8 mouse cellular contexts compared by ENCODE assay signal in genomic region chr11:51265326-51265725, GRCm38 (mm10). TPM values are rescaled to one million over a fixed set of nuclear protein-coding genes. Genes with fewer than 3 reads are reported as not detected.
A peak's percentile ranks its signal among the peaks of the same experiment; 100 is the strongest.
DNase-seq lines count a peak whose midpoint lies in the region; ATAC-seq and TF ChIP-seq lines count a peak whose summit lies in the region.

No protein-coding gene starts in this region.

- peaks cover 4% of the 10 kb centered on the region for H3K4me1 ChIP-seq in testis, adult 2 months (ENCODE audit: control insufficient read depth, insufficient read depth, low read length)
- peaks cover 25% of the 10 kb centered on the region for H3K4me1 ChIP-seq in heart, embryonic 16.5 days (ENCODE audit: control insufficient read depth, insufficient read depth, low read length)
- peaks cover 22% of the 10 kb centered on the region for H3K4me1 ChIP-seq in limb, embryonic 14.5 days (ENCODE audit: control insufficient read depth, insufficient read depth, low read length)

- no peak overlapping the region for H3K27ac ChIP-seq in testis, adult 2 months (ENCODE audit: control insufficient read depth, insufficient read depth, low read depth, low read length)
- H3K27ac ChIP-seq in heart, embryonic 16.5 days (ENCODE audit: low read length): no peak overlapping the region
- no peak overlapping the region for H3K27ac ChIP-seq in limb, embryonic 14.5 days (replicated peaks; ENCODE audit: low read depth, low read length)

- H3K36me3 ChIP-seq in testis, adult 2 months (ENCODE audit: control insufficient read depth, insufficient read depth, low read length): peaks cover 1% of the 10 kb centered on the region; the same call in 1 of the 2 replicates
- peaks cover under 1% of the 10 kb centered on the region for H3K36me3 ChIP-seq in heart, embryonic 16.5 days (ENCODE audit: control insufficient read depth, insufficient read depth)
- peaks cover 25% of the 10 kb centered on the region for H3K36me3 ChIP-seq in limb, embryonic 14.5 days (ENCODE audit: control insufficient read depth, insufficient read depth, low read length)
- peaks cover 21% of the 10 kb centered on the region for H3K36me3 ChIP-seq in myocyte (ENCODE audit: control insufficient read depth, insufficient read depth)

- H3K79me2 ChIP-seq in myocyte (ENCODE audit: control insufficient read depth, insufficient read depth): peaks cover 70% of the 10 kb centered on the region

- peak overlapping the region; percentile 90 for H3K4me2 ChIP-seq in heart, embryonic 16.5 days (ENCODE audit: low read depth, low read length)
- peak overlapping the region; percentile 76; the same call in 1 of the 2 replicates for H3K4me2 ChIP-seq in limb, embryonic 14.5 days (replicated peaks; ENCODE audit: low read depth, low read length, severe bottlenecking)
- H3K4me2 ChIP-seq in myocyte (ENCODE audit: low read depth): peak overlapping the region; percentile 96

- peak overlapping the region; percentile 68; the same call in 1 of the 2 replicates for H3K4me3 ChIP-seq in testis, adult 2 months (ENCODE audit: control insufficient read depth, low read depth, low read length)
- peak overlapping the region; percentile 83; the same call in 1 of the 2 replicates for H3K4me3 ChIP-seq in heart, embryonic 16.5 days (ENCODE audit: low read length)
- peak overlapping the region; percentile 90; the same call in 1 of the 2 replicates for H3K4me3 ChIP-seq in limb, embryonic 14.5 days (replicated peaks; ENCODE audit: low read length)
- H3K4me3 ChIP-seq in myocyte: peak overlapping the region; percentile 90

- H3K9ac ChIP-seq in heart, embryonic 16.5 days (ENCODE audit: low read length): no peak overlapping the region; the same call in 1 of the 2 replicates
- no peak overlapping the region for H3K9ac ChIP-seq in limb, embryonic 14.5 days (ENCODE audit: low read depth, low read length, severe bottlenecking)

- no peak for DNase-seq in testis, postnatal 10 days (ENCODE audit: low spot score)
- DNase-seq in embryo, embryonic 11 days: peak; percentile 53
- DNase-seq in limb, embryonic 14.5 days (ENCODE audit: low spot score): peak; percentile 52
- no peak for DNase-seq in right cerebral cortex, postnatal 14 days
- DNase-seq in ovary, adult 18-20 months (ENCODE audit: low spot score): no peak

- ATAC-seq in heart, embryonic 16.5 days (replicated peaks; ENCODE audit: extremely low read depth, insufficient read depth, low FRiP score): no peak
- ATAC-seq in limb, embryonic 14.5 days (ENCODE audit: low FRiP score, low read depth): no peak

- no peak overlapping the region for H3ac ChIP-seq in myocyte (ENCODE audit: control insufficient read depth, insufficient read length)

- peak; percentile 11; the same call in 1 of the 2 replicates for TF ChIP-seq CTCF in testis, adult 2 months (IDR thresholded peaks at IDR 0.05; ENCODE audit: control insufficient read depth, insufficient read depth, insufficient replicate concordance, low read depth, low read length)

- H3K9me3 ChIP-seq in heart, embryonic 16.5 days (replicated peaks; ENCODE audit: control insufficient read depth, low read length): no peaks in the 10 kb centered on the region
- no peaks in the 10 kb centered on the region for H3K9me3 ChIP-seq in limb, embryonic 14.5 days (ENCODE audit: control insufficient read depth, low read length)

- no peaks in the 10 kb centered on the region for H3K27me3 ChIP-seq in testis, adult 2 months (ENCODE audit: control insufficient read depth, insufficient read depth, low read length)
- H3K27me3 ChIP-seq in heart, embryonic 16.5 days (ENCODE audit: control insufficient read depth, insufficient read depth, low read length): no peaks in the 10 kb centered on the region
- no peaks in the 10 kb centered on the region for H3K27me3 ChIP-seq in limb, embryonic 14.5 days (ENCODE audit: control insufficient read depth, insufficient read depth, low read length)
- H3K27me3 ChIP-seq in myocyte (ENCODE audit: control insufficient read depth, insufficient read depth, insufficient read length): no peaks in the 10 kb centered on the region

- no peak for TF ChIP-seq POLR2A in testis, adult 2 months (IDR thresholded peaks at IDR 0.05; ENCODE audit: control insufficient read depth, low read depth, low read length)
- TF ChIP-seq POLR2A in limb, embryonic 14.5 days (IDR thresholded peaks at IDR 0.05; ENCODE audit: borderline replicate concordance, extremely low read depth, insufficient read depth, insufficient read length): no peak
- TF ChIP-seq POLR2A in myocyte (IDR thresholded peaks at IDR 0.05; ENCODE audit: insufficient read length, low read depth): no peak

- WGBS in heart, embryonic 16.5 days: 48% methylated on average over 3 of the region's 3 CpGs
- WGBS in limb, embryonic 14.5 days: 46% methylated on average over 3 of the region's 3 CpGs

TF ChIP-seq in myocyte, 11 proteins besides CTCF, POLR2A, EP300 and RAD21:
- TF ChIP-seq MAX (IDR thresholded peaks at IDR 0.05; ENCODE audit: low read depth): no peak
- TF ChIP-seq REST (IDR thresholded peaks at IDR 0.05; ENCODE audit: insufficient read depth, insufficient read length): no peak
- TF ChIP-seq POLR2AphosphoS2 (IDR thresholded peaks at IDR 0.05; ENCODE audit: insufficient read length, low read depth): no peak
- TF ChIP-seq SRF (IDR thresholded peaks at IDR 0.05; ENCODE audit: control insufficient read depth, insufficient read length, low read depth): no peak
- TF ChIP-seq CEBPB (IDR thresholded peaks at IDR 0.05; ENCODE audit: insufficient read depth, poor library complexity, severe bottlenecking): no peak
- no peak for TF ChIP-seq E2F4 (IDR thresholded peaks at IDR 0.05; ENCODE audit: insufficient read depth)
- TF ChIP-seq USF1 (IDR thresholded peaks at IDR 0.05; ENCODE audit: low read depth): no peak
- no peak for TF ChIP-seq TCF3 (IDR thresholded peaks at IDR 0.05; ENCODE audit: insufficient read length, low read depth)
- TF ChIP-seq MYOD1 (IDR thresholded peaks at IDR 0.05; ENCODE audit: control insufficient read depth in 1 of 3, insufficient read length in 2 of 3, low read depth in 2 of 3): no peak
- TF ChIP-seq TCF12 (IDR thresholded peaks at IDR 0.05; ENCODE audit: insufficient read depth, poor library complexity, severe bottlenecking): no peak
- TF ChIP-seq MYOG (IDR thresholded peaks at IDR 0.05; ENCODE audit: control insufficient read depth in 1 of 3, insufficient read depth in 1 of 3, insufficient read length in 2 of 3, low read depth in 2 of 3): no peak

RNA-seq across cellular contexts. Expression of gene BC049762, which starts 2.5 kb away (rescaled TPM):
- polyA plus RNA-seq in testis, adult 2 months (2012; rRNA removed): 279 and 291 TPM in 2 replicates
- 0.21 and 0.35 TPM in 2 replicates for polyA plus RNA-seq in heart, embryonic 16.5 days (2015; fragmentation: Nextera tagmentation; extraction: Ambion mirVana)
- polyA plus RNA-seq in limb, embryonic 14.5 days (2012; rRNA removed): 0.29 and 0.40 TPM in 2 replicates
- 0.36 and 0.46 TPM in 2 replicates for polyA plus RNA-seq in limb, embryonic 14.5 days (2014; fragmentation: Nextera tagmentation; extraction: Ambion mirVana)
- not detected for polyA plus RNA-seq in myocyte (2012; fragmentation: generic; extraction: Trizol)

RNA-seq across cellular contexts. Expression of gene Clk4, which starts 3.8 kb away (rescaled TPM):
- polyA plus RNA-seq in testis, adult 2 months (2012; rRNA removed): 39.4 and 51.1 TPM in 2 replicates
- 73.6 and 82.3 TPM in 2 replicates for polyA plus RNA-seq in heart, embryonic 16.5 days (2015; fragmentation: Nextera tagmentation; extraction: Ambion mirVana)
- 144 and 184 TPM in 2 replicates for polyA plus RNA-seq in limb, embryonic 14.5 days (2012; rRNA removed)
- 118 and 155 TPM in 2 replicates for polyA plus RNA-seq in limb, embryonic 14.5 days (2014; fragmentation: Nextera tagmentation; extraction: Ambion mirVana)
- 12.4 TPM for polyA plus RNA-seq in myocyte (2012; fragmentation: generic; extraction: Trizol)

RNA-seq across cellular contexts. Expression of gene Col23a1, which starts 24.4 kb away (rescaled TPM):
- 1.3 and 1.8 TPM in 2 replicates for polyA plus RNA-seq in testis, adult 2 months (2012; rRNA removed)
- polyA plus RNA-seq in heart, embryonic 16.5 days (2015; fragmentation: Nextera tagmentation; extraction: Ambion mirVana): 4.0 and 7.7 TPM in 2 replicates
- 29.4 and 29.5 TPM in 2 replicates for polyA plus RNA-seq in limb, embryonic 14.5 days (2012; rRNA removed)
- polyA plus RNA-seq in limb, embryonic 14.5 days (2014; fragmentation: Nextera tagmentation; extraction: Ambion mirVana): 28.0 and 31.3 TPM in 2 replicates
- polyA plus RNA-seq in myocyte (2012; fragmentation: generic; extraction: Trizol): 10.3 TPM

RNA-seq across cellular contexts. Expression of gene Gm12569, which starts 45.1 kb away (rescaled TPM):
- polyA plus RNA-seq in testis, adult 2 months (2012; rRNA removed): 1.8 TPM in 2 replicates
- not detected in 2 replicates for polyA plus RNA-seq in heart, embryonic 16.5 days (2015; fragmentation: Nextera tagmentation; extraction: Ambion mirVana)
- not detected in 2 replicates for polyA plus RNA-seq in limb, embryonic 14.5 days (2012; rRNA removed)
- polyA plus RNA-seq in limb, embryonic 14.5 days (2014; fragmentation: Nextera tagmentation; extraction: Ambion mirVana): not detected in 2 replicates
- polyA plus RNA-seq in myocyte (2012; fragmentation: generic; extraction: Trizol): not detected

Comparison
In these comparisons a context has a peak if more than half of its experiments do, and no peak if none do; other contexts are left out.
1. DNase-seq: peak in embryo, embryonic 11 days (single experiment) and limb, embryonic 14.5 days (single experiment); none in testis, postnatal 10 days (single experiment), right cerebral cortex, postnatal 14 days (single experiment) and ovary, adult 18-20 months (single experiment).
2. RNA of gene BC049762, which starts 2.5 kb away (polyA plus RNA-seq): 279 to 291 TPM in testis, adult 2 months; 0.29 to 0.46 TPM in limb, embryonic 14.5 days, 0.21 to 0.35 TPM in heart, embryonic 16.5 days and not detected in myocyte (single experiment); every median in the first group is over 100 times any median in the second.
3. Peak in every context shown above with its lines, with median percentiles within 50 percentile points of each other: H3K4me3 ChIP-seq and H3K4me2 ChIP-seq.